Comparison of ENCODE assay signal across 9 mouse cellular contexts in genomic region chr4:110028461-110029188, GRCm38 (mm10). TPM values are rescaled to one million over a fixed set of nuclear protein-coding genes. Genes with fewer than 3 reads are reported as not detected.
A peak's percentile ranks its signal among the peaks of the same experiment; 100 is the strongest.
DNase-seq lines count a peak whose midpoint lies in the region; ATAC-seq and TF ChIP-seq lines count a peak whose summit lies in the region.
"Had no signal": no experiment of that assay in that cellular context is flagged by ENCODE, and none has a peak within 500 bp of the region (broad histone marks: within the 10 kb centered on the region; RNA-seq: fewer than 3 reads in every experiment).

No protein-coding gene starts in this region.

- peak; percentile 79 for ATAC-seq in hindbrain, embryonic 12.5 days (ENCODE audit: low FRiP score)
- ATAC-seq in liver, embryonic 14.5 days (ENCODE audit: insufficient read depth) = no peak

- TF ChIP-seq CTCF in left cerebral cortex, adult 2 months (IDR thresholded peaks at IDR 0.05) = peak; percentile 70
- TF ChIP-seq CTCF in liver, embryonic 14.5 days (IDR thresholded peaks at IDR 0.05; ENCODE audit: low read depth) = peak; percentile 72

- H3K36me3 ChIP-seq in hindbrain, embryonic 12.5 days = no peaks in the 10 kb centered on the region
- H3K36me3 ChIP-seq in liver, embryonic 14.5 days (replicated peaks; ENCODE audit: control insufficient read depth, insufficient read depth, low read depth) = no peaks in the 10 kb centered on the region

- no peaks in the 10 kb centered on the region for H3K27me3 ChIP-seq in hindbrain, embryonic 12.5 days
- no peaks in the 10 kb centered on the region for H3K27me3 ChIP-seq in liver, embryonic 14.5 days (ENCODE audit: control insufficient read depth, insufficient read depth, low read length)

- no peak overlapping the region for H3K4me3 ChIP-seq in left cerebral cortex, adult 2 months
- no peak overlapping the region for H3K4me3 ChIP-seq in hindbrain, embryonic 12.5 days
- H3K4me3 ChIP-seq in liver, embryonic 14.5 days (ENCODE audit: insufficient read depth in 1 of 2, low read depth in 2 of 2, low read length in 2 of 2) = no peak overlapping the region

- intact Hi-C loops in left cerebral cortex, adult 2 months (cut with DNase I) = loop anchor here (2.0 to 10.0 kb wide), 5 partner anchors 524 to 1856 kb away; no protein-coding TSS in a partner anchor
- intact Hi-C loops in left cerebral cortex, postnatal 36 days (cut with DNase I) = loop anchor here (5.0 to 10.0 kb wide), 2 partner anchors 524 to 1659 kb away; no protein-coding TSS in a partner anchor

- H3K9ac ChIP-seq in hindbrain, embryonic 12.5 days = no peak overlapping the region
- H3K9ac ChIP-seq in liver, embryonic 14.5 days (replicated peaks) = no peak overlapping the region

- no peak overlapping the region for H3K27ac ChIP-seq in left cerebral cortex, adult 2 months
- H3K27ac ChIP-seq in hindbrain, embryonic 12.5 days = no peak overlapping the region
- no peak overlapping the region for H3K27ac ChIP-seq in liver, embryonic 14.5 days
- H3K27ac ChIP-seq: macrophage had no signal

- 65% methylated on average over 6 of the region's 6 CpGs for WGBS in hindbrain, embryonic 12.5 days
- WGBS in liver, embryonic 14.5 days (ENCODE audit: insufficient replicate concordance) = 57% methylated on average over 6 of the region's 6 CpGs

- no peak for TF ChIP-seq EP300 in liver, embryonic 14.5 days (IDR thresholded peaks at IDR 0.05; ENCODE audit: low read depth)

- no peak overlapping the region for H3K4me2 ChIP-seq in hindbrain, embryonic 12.5 days (replicated peaks)
- H3K4me2 ChIP-seq in liver, embryonic 14.5 days (ENCODE audit: low read depth) = no peak overlapping the region

- peak in 1 of 2 experiments; percentile 40 for DNase-seq in left cerebral cortex, adult 2 months (ENCODE audit: extremely low spot score in 1 of 2, low spot score in 2 of 2)
- no peak for DNase-seq in left cerebral cortex, postnatal 36 days (ENCODE audit: low spot score in 2 of 2)
- DNase-seq in MN1 (ENCODE audit: low spot score) = peak; percentile 64
- peak; percentile 60 for DNase-seq in embryo, embryonic 9.5 days (ENCODE audit: extremely low spot score)
- peak in 1 of 3 experiments; percentile 14 for DNase-seq in liver, embryonic 14.5 days (ENCODE audit: low read depth in 3 of 3, low spot score in 3 of 3)
- peak; percentile 63 for DNase-seq in retina, postnatal 7 days (ENCODE audit: low read depth, low spot score)
- no peak for DNase-seq in gastrocnemius, postnatal 25 days

- no peaks in the 10 kb centered on the region for H3K4me1 ChIP-seq in hindbrain, embryonic 12.5 days
- H3K4me1 ChIP-seq in liver, embryonic 14.5 days (replicated peaks; ENCODE audit: control insufficient read depth in 2 of 2, insufficient read depth in 2 of 2, low read length in 1 of 2) = no peaks in the 10 kb centered on the region

- H3K9me3 ChIP-seq in hindbrain, embryonic 12.5 days (replicated peaks) = no peaks in the 10 kb centered on the region
- no peaks in the 10 kb centered on the region for H3K9me3 ChIP-seq in liver, embryonic 14.5 days (ENCODE audit: control insufficient read depth, low read length)

RNA-seq across cellular contexts. Expression of gene Dmrta2, which starts 50.8 kb away (rescaled TPM):
- total RNA-seq in left cerebral cortex, adult 2 months (2021) = 1 to 10 TPM; 2.2 to 2.6 TPM
- 1 to 10 TPM; 2.4 to 2.7 TPM for total RNA-seq in left cerebral cortex, postnatal 36 days (2021)
- polyA plus RNA-seq in hindbrain, embryonic 12.5 days (2016; fragmentation: Nextera tagmentation; extraction: Ambion mirVana) = 0.20 and 0.21 TPM in 2 replicates
- polyA plus RNA-seq in liver, embryonic 14.5 days (2012; rRNA removed) = 0.04 and 0.05 TPM in 2 replicates
- polyA plus RNA-seq in liver, embryonic 14.5 days (2014; fragmentation: Nextera tagmentation; extraction: Ambion mirVana) = not detected in 2 replicates
- total RNA-seq in gastrocnemius, postnatal 25 days (2021) = not detected

Comparison
In these comparisons a context has a peak if more than half of its experiments do, and no peak if none do; other contexts are left out.
1. DNase-seq: peak in MN1 (single experiment), embryo, embryonic 9.5 days (single experiment) and retina, postnatal 7 days (single experiment); none in left cerebral cortex, postnatal 36 days (0 of 2) and gastrocnemius, postnatal 25 days (single experiment).